Mouse (Mus musculus) lung, postnatal 25 days (tissue): ENCODE measurements around the gene Fkbp2.

ENCODE experiments used
- DNase-seq: peaks from one replicate; pipeline ENCODE4 v3.0.0; 2022; ENCODE audit warnings: low spot score

Fkbp2 gene

GRCm38 (mm10) chr19:6971644-6972043, 8.7 kb downstream of the Fkbp2 start:
- no peak for DNase-seq

DNA sequence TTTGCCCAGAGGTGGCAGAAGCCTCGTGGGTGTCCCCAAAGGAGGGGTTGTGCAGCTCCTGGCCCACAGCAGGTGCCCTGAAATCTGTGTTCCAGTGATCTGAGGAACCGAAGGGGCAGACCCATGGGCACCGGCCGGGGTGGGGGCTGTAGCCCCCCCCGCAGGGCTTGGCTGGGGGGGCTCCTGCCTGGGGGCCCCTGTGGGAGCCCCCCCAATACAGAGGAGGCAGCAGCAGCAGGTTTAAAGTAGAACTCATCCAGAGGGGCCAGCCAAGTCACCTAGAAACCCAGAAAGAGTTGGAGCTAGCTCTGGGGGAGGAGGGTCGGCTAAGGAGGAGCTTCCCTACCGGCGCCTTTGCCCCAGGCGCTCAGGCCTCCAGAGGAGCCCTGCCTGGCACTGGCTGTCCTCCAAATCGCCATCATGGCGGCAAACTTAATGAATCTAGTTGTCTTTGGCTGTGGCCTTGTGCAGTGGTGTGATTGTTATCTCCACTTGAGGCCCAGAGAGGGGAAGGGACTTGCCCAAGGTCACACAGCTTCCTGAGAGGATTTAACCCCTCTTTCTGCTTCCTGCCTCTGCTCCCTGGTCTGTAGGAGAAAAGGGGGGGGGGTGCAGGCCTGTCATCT, 9.7 kb downstream of the Fkbp2 start:
- DNase-seq, result no peak

DNA sequence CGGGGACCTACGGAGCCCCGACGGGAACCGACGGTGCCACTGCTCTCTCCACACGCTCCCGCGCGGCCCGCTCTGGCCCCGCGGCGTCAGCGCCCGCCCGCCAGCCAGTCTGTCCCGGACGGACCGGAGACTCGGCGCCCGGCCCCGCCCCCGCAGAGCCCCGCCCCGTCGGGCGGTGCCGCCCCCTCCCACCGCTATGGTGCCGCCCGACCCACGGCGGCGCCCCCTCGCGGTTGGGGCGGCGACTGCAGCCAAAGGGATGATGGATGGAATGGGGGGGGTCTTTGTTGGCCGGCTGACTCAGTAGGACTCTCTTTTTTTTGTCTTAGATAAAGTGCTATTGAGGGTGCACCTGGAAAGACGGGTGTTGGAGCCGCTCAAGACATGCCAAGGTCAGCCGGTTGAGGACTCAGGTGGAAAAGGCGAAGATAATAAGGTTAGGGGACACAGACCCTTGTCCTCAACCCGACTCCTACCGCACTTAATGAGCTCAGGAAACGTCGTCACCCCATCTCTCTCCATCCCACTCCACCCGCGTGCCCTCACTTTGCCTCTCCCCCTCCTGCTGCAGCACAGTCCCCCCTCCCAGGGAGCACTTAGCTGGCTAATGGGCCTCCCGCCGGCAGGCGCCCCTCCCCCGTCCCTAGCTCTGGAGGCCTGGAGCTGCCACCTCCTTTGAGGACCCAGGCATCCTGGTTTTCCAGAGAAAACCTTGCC, 10.5 kb downstream of the Fkbp2 start:
- DNase-seq, result peak; percentile 65

DNA sequence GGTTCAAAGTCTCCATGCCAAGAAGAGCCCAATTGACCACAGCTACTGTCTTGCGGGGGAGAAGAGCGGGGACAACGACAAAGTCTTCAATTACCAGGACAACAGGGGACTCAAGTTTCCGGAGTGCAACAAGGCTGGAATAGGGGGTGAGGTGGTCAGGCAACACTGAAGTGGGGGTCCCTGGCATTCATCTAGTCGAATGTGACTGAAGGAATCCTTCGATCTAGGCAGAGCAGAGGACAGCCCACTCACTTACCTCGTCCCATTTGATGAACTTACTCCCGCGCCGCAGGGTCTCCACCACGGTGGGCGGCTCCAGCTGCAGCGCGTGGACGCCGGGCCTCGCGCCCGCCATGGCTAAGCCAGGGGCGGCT, 11.0 kb downstream of the Fkbp2 start:
- no peak for DNase-seq

- DNase-seq, result peak; percentile 37
These were observed 11.6 kb downstream of the Fkbp2 start for GRCm38 (mm10) chr19:6968491-6969271.

GRCm38 (mm10) chr19:6956461-6956860, 23.8 kb downstream of the Fkbp2 start:
- no peak for DNase-seq

- DNase-seq, result no peak
These were observed 24.9 kb downstream of the Fkbp2 start for GRCm38 (mm10) chr19:6955424-6955823.

DNA sequence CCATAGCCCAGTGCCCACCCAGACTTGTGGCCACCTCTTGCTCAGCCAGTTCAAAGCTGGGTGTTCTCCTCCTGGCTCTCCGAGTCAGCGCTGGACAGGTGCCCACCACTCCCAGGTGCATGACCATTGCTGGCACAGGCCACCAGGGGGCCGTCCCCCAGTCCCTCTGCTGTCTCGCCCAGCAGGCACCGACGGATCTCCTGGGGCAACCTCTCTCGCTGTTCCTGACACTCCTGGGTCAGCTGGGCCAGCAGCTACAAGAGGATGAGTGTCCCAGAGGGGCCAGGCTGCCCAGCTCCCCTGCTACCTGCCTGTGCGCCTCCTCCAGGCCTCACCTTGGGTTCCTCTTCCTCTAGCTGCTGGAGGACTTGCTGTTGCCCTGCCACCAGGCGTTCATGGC, 26.3 kb downstream of the Fkbp2 start:
- peak; percentile 75 for DNase-seq

DNA sequence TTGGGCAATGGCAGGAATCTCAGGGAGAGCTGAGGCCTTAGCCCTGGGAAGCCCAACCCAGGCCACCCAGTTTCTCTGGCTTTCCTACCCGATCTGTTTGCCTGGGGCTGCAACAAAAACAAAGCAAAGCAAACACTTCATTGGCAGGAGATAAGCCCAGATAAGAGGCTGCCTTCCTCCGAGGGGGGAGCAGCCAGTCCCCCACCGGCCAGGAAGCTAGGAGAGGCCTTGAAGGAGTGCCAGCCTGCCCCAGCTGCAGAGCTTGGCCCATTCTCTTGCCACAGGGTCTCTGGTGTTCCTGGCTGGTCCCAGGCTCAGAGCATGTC, 27.6 kb downstream of the Fkbp2 start:
- DNase-seq, result peak; percentile 91

- peak; percentile 83 for DNase-seq
These were observed 28.1 kb downstream of the Fkbp2 start for GRCm38 (mm10) chr19:6951994-6952711.

GRCm38 (mm10) chr19:6951381-6951968, 28.8 kb downstream of the Fkbp2 start:
- peak; percentile 98 for DNase-seq

DNA sequence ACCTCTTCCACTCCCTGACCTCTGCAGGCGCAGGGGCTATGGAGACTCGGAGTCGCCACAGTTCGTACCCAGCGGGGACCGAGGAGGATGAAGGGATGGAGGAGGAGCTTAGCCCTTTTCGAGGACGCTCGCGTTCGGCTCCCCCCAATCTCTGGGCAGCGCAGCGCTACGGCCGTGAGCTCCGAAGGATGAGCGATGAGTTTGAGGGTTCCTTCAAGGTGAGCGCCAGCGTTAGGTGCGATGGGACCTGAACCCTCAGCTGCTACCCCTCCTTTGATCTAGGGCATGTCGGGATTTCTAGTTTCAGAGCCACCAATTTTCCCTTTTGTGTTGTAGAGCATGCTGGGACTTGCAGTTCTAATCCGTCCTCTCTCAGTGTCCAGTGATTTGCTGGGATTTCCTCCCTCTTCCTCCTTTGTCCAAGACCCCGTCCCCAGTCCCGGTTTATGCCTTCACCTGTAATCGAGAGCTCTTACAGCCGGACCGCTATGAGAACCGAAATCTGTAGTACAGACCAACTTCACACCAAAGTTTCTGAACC, 29.6 kb downstream of the Fkbp2 start:
- DNase-seq, result peak; percentile 59

- no peak for DNase-seq
These were observed 30.4 kb downstream of the Fkbp2 start for GRCm38 (mm10) chr19:6949951-6950350.

GRCm38 (mm10) chr19:6949532-6949931, 30.8 kb downstream of the Fkbp2 start:
- DNase-seq, result no peak

GRCm38 (mm10) chr19:6948186-6948585, 32.1 kb downstream of the Fkbp2 start:
- DNase-seq, result no peak

- DNase-seq, result no peak
These were observed 32.6 kb downstream of the Fkbp2 start for GRCm38 (mm10) chr19:6947742-6948141.

DNA sequence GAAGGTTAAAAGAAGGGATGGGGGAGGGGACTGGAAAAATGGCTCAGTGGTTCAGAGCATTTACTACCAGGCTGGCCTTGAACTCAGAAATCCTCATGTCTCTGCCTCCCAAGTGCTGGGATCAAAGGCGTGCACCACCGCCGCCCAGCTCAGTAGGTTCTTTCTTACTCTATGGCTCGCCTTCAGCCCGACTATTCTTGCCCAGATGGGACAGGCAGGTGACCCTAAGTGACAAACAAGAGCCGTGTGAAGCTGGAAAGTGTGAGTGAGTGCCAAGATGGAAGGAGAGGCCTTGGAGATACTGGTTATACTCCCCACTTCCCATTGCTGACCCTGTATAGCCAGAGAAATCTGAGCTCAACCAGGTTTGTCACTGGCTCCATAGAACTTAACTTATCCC, 36.6 kb downstream of the Fkbp2 start:
- no peak for DNase-seq

GRCm38 (mm10) chr19:6942764-6943163, 37.5 kb downstream of the Fkbp2 start:
- no peak for DNase-seq

- DNase-seq, result peak; percentile 98
These were observed 38.0 kb downstream of the Fkbp2 start, which contains the start of gene Gpr137 for GRCm38 (mm10) chr19:6942249-6942691. Gpr137 (minus strand) TSS chr19:6942480.

- DNase-seq, result peak; percentile 92
These were observed 38.7 kb downstream of the Fkbp2 start, which contains the start of gene Bad for GRCm38 (mm10) chr19:6941372-6942248. Bad (plus strand) TSS chr19:6941861.
